Mouse (Mus musculus) forebrain, embryonic 16.5 days (tissue): ENCODE measurements around the gene Zfp341. TPM values are rescaled to one million over a fixed set of nuclear protein-coding genes. Genes with fewer than 3 reads are reported as not detected.

Source experiments
- ATAC-seq: fragments of 200-750 bp; cut with Nextera tagmentation; 2 replicates; pipeline ENCODE4 v1.8.0; 2017; ENCODE audit warnings: mild to moderate bottlenecking, moderate library complexity
- H3K27ac ChIP-seq: fragments of 300-500 bp; sonication (generic); 2 replicates; pipeline ENCODE4 v1.5.1; 2014; ENCODE audit warnings: low read length, control low read depth
- H3K27me3 ChIP-seq: fragments of 300-500 bp; sonication (generic); replicated peaks from 2 replicates; pipeline ENCODE4 v1.6.1; 2014; ENCODE audit warnings: low read length; ENCODE audit not compliant: control insufficient read depth, insufficient read depth
- H3K36me3 ChIP-seq: fragments of 300-500 bp; sonication (generic); 2 replicates; pipeline ENCODE4 v1.6.1; 2014; ENCODE audit not compliant: control insufficient read depth, insufficient read depth
- H3K4me1 ChIP-seq: fragments of 300-500 bp; sonication (generic); replicated peaks from 2 replicates; pipeline ENCODE4 v1.6.1; 2014; ENCODE audit warnings: low read length; ENCODE audit not compliant: control insufficient read depth, insufficient read depth
- H3K4me2 ChIP-seq: fragments of 300-500 bp; sonication (generic); 2 replicates; pipeline ENCODE4 v1.6.1; 2014; ENCODE audit warnings: mild to moderate bottlenecking, low read length, control low read depth
- H3K4me3 ChIP-seq: fragments of 300-500 bp; sonication (generic); replicated peaks from 2 replicates; pipeline ENCODE4 v1.5.1; 2014; ENCODE audit warnings: mild to moderate bottlenecking, low read length, control low read depth
- H3K9ac ChIP-seq: fragments of 300-500 bp; sonication (generic); replicated peaks from 2 replicates; pipeline ENCODE4 v1.6.1; 2014; ENCODE audit warnings: low read depth, low read length, control low read depth
- H3K9me3 ChIP-seq: fragments of 300-500 bp; sonication (generic); 2 replicates; pipeline ENCODE4 v1.6.1; 2016; ENCODE audit warnings: low read length; ENCODE audit not compliant: control insufficient read depth
- WGBS: fragments of 180-500 bp; shearing (Covaris S2); extraction: QIAGEN DNeasy Blood & Tissue Kit; methylation state at CpG from one replicate; pipeline ENCODE4 v1.1.7; 2014; 5-methylcytosine and 5-hydroxymethylcytosine counted together
- polyA plus RNA-seq: library from polyadenylated mRNA; unstranded; fragments of >200 nt; fragmentation: Nextera tagmentation; extraction: Ambion mirVana; gene quantifications from 2 replicates; pipeline ENCODE4 v1.2.1, GENCODE M21; 2015

The Zfp341 gene
- polyA plus RNA-seq, 1 experiment from 2014 or later = 3.3 TPM

- no peaks in the 10 kb centered on the region for H3K9me3 ChIP-seq
- H3K27me3 ChIP-seq = no peaks in the 10 kb centered on the region
- H3K36me3 ChIP-seq = no peaks in the 10 kb centered on the region
- no peak overlapping the region for H3K9ac ChIP-seq
- H3K4me3 ChIP-seq = no peak overlapping the region
- ATAC-seq = peak; percentile 96
- H3K27ac ChIP-seq = peak overlapping the region; percentile 85
- 41% methylated on average over 15 of the region's 15 CpGs for WGBS
- peak overlapping the region; percentile 24; the same call in 1 of the 2 replicates for H3K4me2 ChIP-seq
- peaks cover 32% of the 10 kb centered on the region for H3K4me1 ChIP-seq
These were observed 28.9 kb upstream of the Zfp341 start for GRCm38 (mm10) chr2:154583906-154584872.

GRCm38 (mm10) chr2:154584931-154585601 lies 28.0 kb upstream of the Zfp341 start:
- H3K9me3 ChIP-seq = no peaks in the 10 kb centered on the region
- H3K27ac ChIP-seq = peak overlapping the region; percentile 85
- no peaks in the 10 kb centered on the region for H3K36me3 ChIP-seq
- no peaks in the 10 kb centered on the region for H3K27me3 ChIP-seq
- no peak overlapping the region for H3K9ac ChIP-seq
- no peak overlapping the region for H3K4me2 ChIP-seq
- H3K4me1 ChIP-seq = peaks cover 32% of the 10 kb centered on the region
- H3K4me3 ChIP-seq = no peak overlapping the region
- no peak for ATAC-seq
- 42% methylated on average over 17 of the region's 17 CpGs for WGBS

DNA sequence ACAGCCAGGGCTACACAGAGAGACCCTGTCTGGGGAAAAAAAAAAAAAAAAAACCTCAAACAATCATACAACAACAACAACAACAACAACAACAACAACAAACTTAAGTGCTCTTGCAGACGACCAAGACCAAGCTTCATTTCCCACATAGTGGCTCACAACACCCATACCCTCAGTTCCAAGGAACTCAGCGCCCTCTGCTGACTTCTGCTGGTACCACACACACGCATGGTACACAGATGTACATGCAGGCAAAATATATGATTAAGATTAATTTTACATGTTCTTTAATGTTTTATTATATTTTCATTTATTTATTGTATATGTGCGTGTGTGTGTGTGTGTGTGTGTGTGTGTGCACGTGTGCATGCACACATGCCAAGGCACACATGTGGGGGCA lies 26.7 kb upstream of the Zfp341 start:
- no peak for ATAC-seq
- no peak overlapping the region for H3K4me2 ChIP-seq
- H3K4me1 ChIP-seq = peaks cover 32% of the 10 kb centered on the region
- no peaks in the 10 kb centered on the region for H3K9me3 ChIP-seq
- H3K36me3 ChIP-seq = no peaks in the 10 kb centered on the region
- H3K9ac ChIP-seq = no peak overlapping the region
- no peak overlapping the region for H3K4me3 ChIP-seq
- H3K27me3 ChIP-seq = no peaks in the 10 kb centered on the region
- WGBS = 82% methylated on average over 5 of the region's 5 CpGs
- H3K27ac ChIP-seq = no peak overlapping the region

GRCm38 (mm10) chr2:154589051-154589450 lies 24.0 kb upstream of the Zfp341 start:
- 64% methylated on average over 4 of the region's 4 CpGs for WGBS
- H3K27me3 ChIP-seq = no peaks in the 10 kb centered on the region
- no peak for ATAC-seq

GRCm38 (mm10) chr2:154591239-154591638 lies 21.9 kb upstream of the Zfp341 start:
- no peaks in the 10 kb centered on the region for H3K9me3 ChIP-seq
- H3K36me3 ChIP-seq = no peaks in the 10 kb centered on the region
- no peak overlapping the region for H3K9ac ChIP-seq
- no peak overlapping the region for H3K4me3 ChIP-seq
- 88% methylated on average over 3 of the region's 3 CpGs for WGBS
- H3K27me3 ChIP-seq = no peaks in the 10 kb centered on the region
- no peak overlapping the region for H3K27ac ChIP-seq
- no peak overlapping the region for H3K4me2 ChIP-seq
- no peak for ATAC-seq
- no peaks in the 10 kb centered on the region; the same call in none of the 2 replicates for H3K4me1 ChIP-seq

More at GRCm38 (mm10) chr2:154589051-154589450, 24.0 kb upstream of the Zfp341 start:
- H3K9me3 ChIP-seq = no peaks in the 10 kb centered on the region
- H3K4me2 ChIP-seq = no peak overlapping the region
- peaks cover 20% of the 10 kb centered on the region for H3K4me1 ChIP-seq
- no peak overlapping the region; the same call in 1 of the 2 replicates for H3K27ac ChIP-seq
- no peak overlapping the region for H3K4me3 ChIP-seq
- no peaks in the 10 kb centered on the region for H3K36me3 ChIP-seq
- H3K9ac ChIP-seq = no peak overlapping the region

- H3K27me3 ChIP-seq = no peaks in the 10 kb centered on the region
- 69% methylated on average over 3 of the region's 3 CpGs for WGBS
- no peaks in the 10 kb centered on the region for H3K36me3 ChIP-seq
- no peak overlapping the region for H3K9ac ChIP-seq
- no peak overlapping the region for H3K4me2 ChIP-seq
- H3K4me1 ChIP-seq = no peaks in the 10 kb centered on the region; the same call in none of the 2 replicates
- H3K9me3 ChIP-seq = no peaks in the 10 kb centered on the region
- ATAC-seq = no peak
- H3K27ac ChIP-seq = no peak overlapping the region
- no peak overlapping the region for H3K4me3 ChIP-seq
These were observed 20.1 kb upstream of the Zfp341 start for GRCm38 (mm10) chr2:154593025-154593424.

DNA sequence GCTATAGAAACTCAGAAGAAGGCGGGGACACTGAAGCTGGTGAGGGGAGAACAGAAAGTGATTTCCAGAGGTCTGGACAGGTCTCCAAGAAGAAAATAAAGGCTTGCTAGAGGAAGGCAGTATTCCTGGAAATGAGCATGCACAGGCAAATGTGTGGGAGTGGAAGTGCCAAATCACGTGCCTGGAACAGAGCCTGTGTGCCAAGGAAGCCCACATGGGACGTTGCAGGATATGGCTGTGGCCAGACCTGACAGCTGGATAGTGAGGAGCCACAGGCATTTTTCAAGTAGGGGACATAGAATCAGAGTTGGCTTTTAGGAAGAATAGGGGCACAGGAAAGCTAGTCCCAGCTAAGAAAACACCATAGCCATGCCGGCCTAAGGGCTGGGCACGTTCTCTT lies 17.3 kb upstream of the Zfp341 start:
- Histone ChIP-seq H3K27me3 (no peaks in the 10 kb centered on the region), H3K4me1 (no peaks in the 10 kb centered on the region), H3K9me3 (no peaks in the 10 kb centered on the region), H3K4me2 (no peak overlapping the region), H3K36me3 (no peaks in the 10 kb centered on the region), H3K27ac (no peak overlapping the region), H3K4me3 (no peak overlapping the region), H3K9ac (no peak overlapping the region)
- no peak for ATAC-seq
- 74% methylated on average over 5 of the region's 5 CpGs for WGBS

- Histone ChIP-seq H3K4me2 (no peak overlapping the region), H3K36me3 (no peaks in the 10 kb centered on the region), H3K9ac (no peak overlapping the region), H3K9me3 (no peaks in the 10 kb centered on the region), H3K27ac (no peak overlapping the region), H3K4me3 (no peak overlapping the region), H3K4me1 (no peaks in the 10 kb centered on the region), H3K27me3 (no peaks in the 10 kb centered on the region)
- ATAC-seq = no peak
- 84% methylated on average over 3 of the region's 3 CpGs for WGBS
These were observed 15.7 kb upstream of the Zfp341 start for GRCm38 (mm10) chr2:154597399-154597798.

GRCm38 (mm10) chr2:154600586-154600985 lies 12.5 kb upstream of the Zfp341 start:
- 60% methylated on average over 6 of the region's 6 CpGs for WGBS
- Histone ChIP-seq H3K27me3 (no peaks in the 10 kb centered on the region; the same call in 1 of the 2 replicates), H3K9me3 (no peaks in the 10 kb centered on the region), H3K27ac (no peak overlapping the region), H3K4me3 (no peak overlapping the region), H3K4me2 (no peak overlapping the region), H3K9ac (no peak overlapping the region), H3K36me3 (no peaks in the 10 kb centered on the region), H3K4me1 (peaks cover 13% of the 10 kb centered on the region)
- no peak for ATAC-seq
